Mouse (Mus musculus) kidney, embryonic 15.5 days (tissue): ENCODE data around the gene Vps8. TPM values are rescaled to one million over a fixed set of nuclear protein-coding genes. Genes with fewer than 3 reads are reported as not detected.

Experiments used
- ATAC-seq: fragments of 200-750 bp; cut with Nextera tagmentation; replicated peaks from 2 replicates; pipeline ENCODE4 v1.8.0; 2017; ENCODE audit warnings: moderate TSS enrichment; ENCODE audit not compliant: low FRiP score
- H3K27ac ChIP-seq: fragments of 300-500 bp; sonication (generic); 2 replicates; pipeline ENCODE4 v1.5.1; 2015; ENCODE audit warnings: mild to moderate bottlenecking, inconsistent platforms
- H3K27me3 ChIP-seq: fragments of 300-500 bp; sonication (generic); 2 replicates; pipeline ENCODE4 v1.6.1; 2015; ENCODE audit warnings: inconsistent platforms
- H3K36me3 ChIP-seq: fragments of 300-500 bp; sonication (generic); 2 replicates; pipeline ENCODE4 v1.6.1; 2015; ENCODE audit warnings: inconsistent platforms
- H3K4me1 ChIP-seq: fragments of 300-500 bp; sonication (generic); 2 replicates; pipeline ENCODE4 v1.6.1; 2015; ENCODE audit warnings: inconsistent platforms
- H3K4me2 ChIP-seq: fragments of 300-500 bp; sonication (generic); 2 replicates; pipeline ENCODE4 v1.6.1; 2015; ENCODE audit warnings: moderate library complexity, mild to moderate bottlenecking, inconsistent platforms
- H3K4me3 ChIP-seq: fragments of 300-500 bp; sonication (generic); replicated peaks from 2 replicates; pipeline ENCODE4 v1.5.1; 2015; ENCODE audit warnings: mild to moderate bottlenecking, inconsistent platforms
- H3K9ac ChIP-seq: fragments of 300-500 bp; sonication (generic); 2 replicates; pipeline ENCODE4 v1.6.1; 2015; ENCODE audit warnings: mild to moderate bottlenecking, inconsistent platforms
- H3K9me3 ChIP-seq: fragments of 300-500 bp; sonication (generic); replicated peaks from 2 replicates; pipeline ENCODE4 v1.6.1; 2016; ENCODE audit warnings: inconsistent platforms
- WGBS: fragments of 180-500 bp; shearing (Covaris S2); methylation state at CpG from one replicate; pipeline ENCODE4 v1.1.7; 2015; ENCODE audit warnings: mixed read lengths; 5-methylcytosine and 5-hydroxymethylcytosine counted together
- polyA plus RNA-seq: library from polyadenylated mRNA; unstranded; fragments of >200 nt; fragmentation: Nextera tagmentation; extraction: Ambion mirVana; gene quantifications from 2 replicates; pipeline ENCODE4 v1.2.1, GENCODE M21; 2015

Gene Vps8
- polyA plus RNA-seq, 1 experiment from 2014 or later, result 15.5 TPM

DNA sequence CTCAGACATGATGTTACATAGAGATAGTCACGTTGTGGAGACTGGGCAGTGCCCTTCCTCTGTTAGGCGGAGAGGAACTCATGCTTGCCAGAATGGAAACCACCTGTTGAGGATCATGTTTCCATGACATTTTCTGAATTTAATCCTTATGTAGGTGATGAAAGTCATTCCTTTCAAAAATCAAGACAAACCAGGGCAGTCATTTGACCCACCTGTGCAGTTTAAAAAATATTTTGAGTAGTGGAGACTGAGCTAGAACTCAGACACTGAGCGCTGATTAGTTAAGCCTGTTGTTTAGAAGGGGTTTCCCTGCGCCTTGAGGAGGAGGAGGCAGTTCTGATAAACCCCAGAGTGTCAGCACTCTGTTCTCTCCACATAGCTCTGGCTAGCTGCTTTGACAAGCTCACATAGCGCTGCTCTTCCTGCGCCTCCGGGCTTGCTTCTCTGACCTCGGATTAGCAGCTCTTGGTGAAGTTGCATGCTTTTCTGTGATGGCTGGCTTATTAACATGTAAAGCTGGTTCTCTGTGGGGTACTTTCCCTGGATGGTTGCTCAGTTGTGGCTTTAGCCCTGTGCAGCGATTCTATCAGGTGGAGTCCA is 22.2 kb downstream of the Vps8 start:
- 47% methylated on average over 9 of the region's 9 CpGs for WGBS
- ATAC-seq, result no peak

DNA sequence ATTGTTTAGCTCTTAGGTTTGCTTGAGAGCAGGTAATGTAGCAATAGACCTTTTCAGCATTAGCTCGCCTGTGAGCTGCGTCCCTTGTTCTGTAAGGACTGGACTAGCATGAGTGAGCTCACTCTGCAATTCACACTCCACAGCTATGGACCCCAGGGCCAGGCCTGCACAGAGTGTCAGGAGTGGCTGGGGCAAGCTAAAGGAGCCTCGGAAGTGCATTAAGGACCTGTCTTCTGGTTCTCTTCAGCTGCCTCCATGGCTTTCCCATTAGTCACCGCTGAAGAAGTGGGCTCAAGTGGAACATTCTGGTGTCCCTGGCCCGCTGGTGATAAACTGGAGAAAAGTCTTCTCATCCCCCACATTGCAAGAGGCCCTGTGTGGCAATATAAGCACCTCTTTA is 24.5 kb downstream of the Vps8 start:
- no peak overlapping the region for H3K4me2 ChIP-seq
- H3K4me1 ChIP-seq, result peaks cover 23% of the 10 kb centered on the region
- H3K9me3 ChIP-seq, result no peaks in the 10 kb centered on the region
- no peak overlapping the region for H3K4me3 ChIP-seq
- ATAC-seq, result no peak
- 91% methylated on average over 5 of the region's 5 CpGs for WGBS
- peaks cover 14% of the 10 kb centered on the region for H3K36me3 ChIP-seq
- no peaks in the 10 kb centered on the region for H3K27me3 ChIP-seq
- no peak overlapping the region for H3K27ac ChIP-seq
- H3K9ac ChIP-seq, result no peak overlapping the region

More for the DNA sequence above, 22.2 kb downstream of the Vps8 start:
- Histone ChIP-seq H3K9me3 (no peaks in the 10 kb centered on the region), H3K4me3 (no peak overlapping the region), H3K36me3 (peaks cover 14% of the 10 kb centered on the region), H3K4me1 (peaks cover 21% of the 10 kb centered on the region), H3K27me3 (no peaks in the 10 kb centered on the region), H3K27ac (no peak overlapping the region), H3K4me2 (no peak overlapping the region), H3K9ac (no peak overlapping the region)

DNA sequence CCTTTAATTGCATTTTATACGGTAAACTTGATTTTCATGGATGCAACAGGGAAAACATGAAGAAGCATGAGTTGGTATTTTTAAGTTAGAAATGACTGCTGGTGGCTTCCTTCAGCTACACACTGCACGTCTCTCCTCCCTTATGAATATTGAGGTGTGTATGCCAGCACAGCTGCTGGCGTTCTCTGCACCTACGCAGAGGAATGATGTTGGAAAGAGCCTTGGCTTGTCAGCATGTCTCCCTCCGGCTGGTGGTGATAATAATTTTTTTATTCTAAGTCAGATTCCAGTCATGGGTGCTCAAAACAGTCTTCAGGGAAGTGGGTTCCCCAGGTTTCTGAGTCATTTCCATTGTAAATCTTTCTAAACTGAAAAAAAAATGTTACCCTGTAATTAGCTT is 25.5 kb downstream of the Vps8 start:
- WGBS, result 93% methylated on average over 5 of the region's 5 CpGs
- no peak overlapping the region for H3K9ac ChIP-seq
- H3K27me3 ChIP-seq, result no peaks in the 10 kb centered on the region
- peaks cover 5% of the 10 kb centered on the region; the same call in 1 of the 2 replicates for H3K36me3 ChIP-seq
- H3K4me2 ChIP-seq, result no peak overlapping the region
- no peaks in the 10 kb centered on the region for H3K9me3 ChIP-seq
- no peak overlapping the region for H3K27ac ChIP-seq
- peaks cover 18% of the 10 kb centered on the region for H3K4me1 ChIP-seq
- no peak for ATAC-seq
- no peak overlapping the region for H3K4me3 ChIP-seq

DNA sequence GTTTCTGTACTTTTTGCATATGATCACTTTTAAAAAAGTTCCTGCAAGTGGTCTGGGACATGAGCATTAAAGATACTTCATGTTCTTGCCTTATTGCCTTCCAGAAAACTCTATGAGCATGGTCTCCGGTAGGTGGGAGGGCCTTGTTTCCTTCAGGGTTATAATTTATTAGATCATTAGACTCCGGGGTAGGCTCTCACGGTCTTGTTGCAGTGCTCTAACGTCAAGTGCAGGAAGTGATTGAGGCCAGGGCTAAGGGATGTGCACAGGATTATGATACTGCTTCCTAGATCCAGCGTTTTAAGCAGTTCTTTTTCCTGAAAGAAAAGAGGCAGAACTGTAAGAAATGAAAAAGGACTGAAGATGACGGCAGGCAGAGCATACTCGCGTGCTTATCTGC is 27.0 kb downstream of the Vps8 start:
- no peak for ATAC-seq
- Histone ChIP-seq H3K36me3 (no peaks in the 10 kb centered on the region), H3K27me3 (no peaks in the 10 kb centered on the region), H3K27ac (0 out of 2 replicates have a peak overlapping the region, but pooled peaks have one; percentile 10), H3K4me1 (peaks cover 17% of the 10 kb centered on the region), H3K9ac (no peak overlapping the region), H3K9me3 (no peaks in the 10 kb centered on the region), H3K4me2 (peak overlapping the region; percentile 29; the same call in 1 of the 2 replicates), H3K4me3 (no peak overlapping the region)
- WGBS, result 23% methylated on average over 8 of the region's 8 CpGs

DNA sequence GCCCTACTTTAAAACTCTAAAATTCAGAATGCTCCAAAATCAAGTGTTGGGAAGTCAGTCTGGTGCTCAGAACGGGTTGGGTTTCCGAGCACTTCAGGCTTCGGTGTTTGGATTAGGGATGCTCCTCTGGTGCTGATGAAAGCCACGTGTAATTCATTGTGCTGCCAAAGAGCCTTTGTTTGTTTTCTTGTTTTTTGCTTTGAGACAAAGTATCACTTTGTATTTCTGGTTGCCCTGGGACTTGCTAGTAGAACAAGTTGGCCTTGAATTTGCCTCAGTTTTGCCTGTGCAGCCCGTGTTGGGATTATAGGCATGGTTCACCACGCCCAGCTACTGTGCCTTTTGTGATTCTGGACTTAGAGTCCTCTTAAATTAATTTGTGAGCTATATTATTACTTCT is 29.7 kb downstream of the Vps8 start:
- WGBS, result 78% methylated on average over 6 of the region's 6 CpGs
- Histone ChIP-seq H3K4me2 (no peak overlapping the region), H3K9ac (no peak overlapping the region), H3K27ac (no peak overlapping the region), H3K27me3 (no peaks in the 10 kb centered on the region), H3K36me3 (peaks cover 20% of the 10 kb centered on the region), H3K4me1 (peaks cover 11% of the 10 kb centered on the region), H3K4me3 (no peak overlapping the region), H3K9me3 (no peaks in the 10 kb centered on the region)
- ATAC-seq, result no peak

DNA sequence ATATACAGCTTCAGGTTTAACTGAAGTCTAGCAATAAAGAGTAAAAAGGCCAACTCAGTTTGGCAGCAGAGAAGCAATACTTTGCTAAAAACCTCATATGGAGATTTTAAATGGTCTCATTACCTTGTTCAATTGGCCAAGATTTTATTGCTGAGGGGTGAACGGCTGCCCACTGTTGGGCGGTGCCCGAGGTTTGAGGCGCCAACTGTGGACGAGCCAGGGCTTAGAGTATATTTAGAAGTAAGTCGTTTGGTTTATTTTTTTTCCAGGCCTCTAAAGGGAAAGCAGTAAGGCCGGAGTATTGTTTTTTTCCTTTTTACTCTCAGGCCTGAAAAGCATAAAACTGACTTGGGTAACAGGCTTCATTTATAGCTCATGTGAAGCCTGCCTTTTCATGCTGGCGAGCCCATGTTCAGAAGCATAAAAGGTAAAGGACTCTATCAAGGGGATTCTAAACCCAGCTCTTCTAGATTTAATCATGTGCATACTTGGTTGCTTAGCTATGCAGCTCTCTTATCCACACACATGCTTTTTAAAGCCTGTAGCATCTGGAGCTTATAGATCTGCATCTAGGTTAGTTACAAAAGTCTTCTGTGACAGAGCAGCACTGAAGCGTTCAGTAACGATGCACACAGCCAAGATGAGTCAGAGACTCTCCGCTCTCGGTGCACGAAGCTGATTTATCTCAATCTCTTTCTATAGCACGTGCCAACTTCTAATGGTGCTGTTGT is 34.9 kb downstream of the Vps8 start:
- ATAC-seq, result no peak
- WGBS, result 75% methylated on average over 14 of the region's 14 CpGs

DNA sequence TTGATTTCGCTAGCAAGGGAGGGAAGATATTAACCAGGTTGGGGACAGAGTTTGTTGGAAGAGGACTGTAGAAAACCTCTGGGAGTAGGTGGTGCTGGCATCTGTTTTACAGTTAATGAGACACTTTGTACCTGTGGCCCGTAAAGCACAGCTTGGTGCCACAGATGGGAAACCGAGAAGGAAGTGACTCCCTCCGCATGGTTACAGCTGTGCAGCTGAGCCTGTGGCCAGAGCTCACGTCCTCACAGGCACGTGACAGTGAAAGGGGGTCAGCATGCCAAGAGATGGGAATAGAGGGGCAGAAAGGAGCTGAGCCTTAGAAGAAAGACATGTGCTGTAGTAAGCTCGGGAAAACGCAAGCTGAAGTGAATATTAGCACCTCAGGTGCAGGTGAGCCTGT is 43.0 kb downstream of the Vps8 start:
- Histone ChIP-seq H3K9me3 (no peaks in the 10 kb centered on the region), H3K36me3 (peaks cover 27% of the 10 kb centered on the region), H3K4me1 (no peaks in the 10 kb centered on the region), H3K27me3 (no peaks in the 10 kb centered on the region), H3K4me2 (no peak overlapping the region), H3K27ac (no peak overlapping the region), H3K9ac (no peak overlapping the region), H3K4me3 (no peak overlapping the region)
- 65% methylated on average over 8 of the region's 8 CpGs for WGBS
- no peak for ATAC-seq

More for the DNA sequence above, 34.9 kb downstream of the Vps8 start:
- no peak overlapping the region for H3K4me2 ChIP-seq
- H3K4me3 ChIP-seq, result no peak overlapping the region
- no peaks in the 10 kb centered on the region for H3K9me3 ChIP-seq
- peaks cover 44% of the 10 kb centered on the region for H3K36me3 ChIP-seq
- no peak overlapping the region for H3K9ac ChIP-seq
- H3K27ac ChIP-seq, result 0 out of 2 replicates have a peak overlapping the region, but pooled peaks have one; percentile 27
- no peaks in the 10 kb centered on the region for H3K27me3 ChIP-seq
- no peaks in the 10 kb centered on the region for H3K4me1 ChIP-seq

DNA sequence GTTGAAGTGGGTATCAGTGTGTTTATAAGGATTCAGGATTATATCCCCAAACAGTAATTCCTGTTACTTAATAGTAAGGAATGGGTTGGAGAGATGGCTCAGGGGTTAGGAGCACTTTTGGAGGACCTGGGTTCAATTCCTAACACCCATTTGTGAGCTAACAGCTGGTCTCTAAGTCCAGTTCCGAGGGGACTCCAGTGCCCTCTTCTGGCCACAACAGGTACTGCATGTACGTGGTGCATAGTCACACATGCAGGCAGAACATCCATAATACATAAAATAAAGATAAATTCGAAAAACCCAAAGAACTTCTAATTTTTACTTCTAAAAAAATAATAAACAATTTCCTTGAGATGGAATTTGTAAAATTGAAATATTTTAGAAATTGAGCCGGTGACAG is 47.5 kb downstream of the Vps8 start:
- Histone ChIP-seq H3K4me3 (no peak overlapping the region), H3K4me1 (no peaks in the 10 kb centered on the region), H3K9ac (no peak overlapping the region), H3K27me3 (no peaks in the 10 kb centered on the region), H3K36me3 (peaks cover 36% of the 10 kb centered on the region), H3K27ac (no peak overlapping the region), H3K9me3 (no peaks in the 10 kb centered on the region), H3K4me2 (no peak overlapping the region)
- ATAC-seq, result no peak
- WGBS, result 91% methylated on average over 4 of the region's 4 CpGs

DNA sequence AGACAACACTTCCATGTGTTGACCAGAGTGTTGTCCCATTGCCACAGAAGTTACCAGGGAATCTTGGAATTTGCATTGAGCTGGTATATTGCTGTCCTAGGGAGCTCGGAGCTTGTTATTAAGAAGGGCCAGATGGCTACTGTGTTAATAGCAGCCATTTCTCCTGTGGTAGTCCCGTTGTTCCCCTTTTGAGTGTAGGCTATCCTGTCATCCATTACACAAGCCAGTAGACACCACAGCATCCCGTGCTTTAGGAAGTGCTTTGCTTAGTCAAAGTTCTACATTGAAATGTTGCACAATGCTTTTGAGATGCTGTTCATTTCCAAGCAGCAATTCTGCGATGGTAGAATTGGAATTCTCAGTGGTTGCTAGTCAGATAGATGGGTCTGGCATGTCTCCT is 54.2 kb downstream of the Vps8 start:
- H3K4me2 ChIP-seq, result no peak overlapping the region
- no peak overlapping the region for H3K9ac ChIP-seq
- H3K9me3 ChIP-seq, result no peaks in the 10 kb centered on the region
- H3K36me3 ChIP-seq, result peaks cover 20% of the 10 kb centered on the region
- no peak overlapping the region for H3K4me3 ChIP-seq
- H3K27me3 ChIP-seq, result no peaks in the 10 kb centered on the region
- ATAC-seq, result no peak
- H3K27ac ChIP-seq, result no peak overlapping the region
- no peaks in the 10 kb centered on the region for H3K4me1 ChIP-seq
- WGBS, result 83% methylated on average over 4 of the region's 4 CpGs

DNA sequence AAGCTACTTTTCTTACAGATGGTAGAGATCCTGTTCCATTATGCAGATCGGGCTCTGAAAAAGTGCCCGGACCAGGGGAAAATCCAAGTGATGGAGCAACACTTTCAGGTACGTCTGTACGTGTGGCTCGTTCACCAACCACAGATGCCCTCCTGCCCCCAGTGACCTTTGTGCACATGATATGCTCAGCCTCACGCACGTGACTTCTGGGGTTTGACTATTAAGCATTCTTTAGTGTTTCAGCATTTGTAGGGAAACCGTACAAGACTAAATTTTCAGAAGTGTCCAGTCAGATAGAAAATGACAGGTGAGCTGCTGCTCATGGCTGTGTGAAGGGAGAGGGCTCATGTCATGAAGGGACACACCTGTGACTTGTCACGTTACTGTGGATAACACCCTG is 55.5 kb downstream of the Vps8 start:
- Histone ChIP-seq H3K9me3 (no peaks in the 10 kb centered on the region), H3K9ac (no peak overlapping the region), H3K27me3 (no peaks in the 10 kb centered on the region), H3K4me1 (no peaks in the 10 kb centered on the region), H3K27ac (no peak overlapping the region), H3K36me3 (peaks cover 16% of the 10 kb centered on the region), H3K4me3 (no peak overlapping the region), H3K4me2 (no peak overlapping the region)
- no peak for ATAC-seq
- 74% methylated on average over 9 of the region's 9 CpGs for WGBS

DNA sequence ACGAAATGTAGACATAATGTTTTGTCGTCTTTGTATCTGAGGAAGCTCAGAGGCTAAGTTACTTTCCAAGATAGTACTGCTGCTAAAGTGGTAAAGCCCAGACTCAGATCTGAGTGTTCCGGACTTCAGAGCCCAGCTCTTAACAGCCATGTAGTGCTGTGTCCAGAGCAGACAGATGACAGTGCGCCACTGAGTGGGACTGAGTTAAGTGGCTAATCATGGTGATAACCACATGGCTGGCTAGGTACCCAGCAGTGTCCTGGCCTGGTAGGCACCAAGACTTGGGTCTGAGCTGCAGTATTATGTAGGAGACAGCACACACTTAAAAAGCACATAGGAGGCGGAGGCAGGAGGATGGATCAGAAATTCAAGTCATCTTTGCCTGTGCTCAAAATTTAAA is 60.9 kb downstream of the Vps8 start:
- Histone ChIP-seq H3K4me3 (no peak overlapping the region), H3K27me3 (no peaks in the 10 kb centered on the region), H3K9me3 (no peaks in the 10 kb centered on the region), H3K4me1 (no peaks in the 10 kb centered on the region), H3K4me2 (no peak overlapping the region), H3K9ac (no peak overlapping the region), H3K36me3 (no peaks in the 10 kb centered on the region), H3K27ac (no peak overlapping the region)
- no peak for ATAC-seq
- WGBS, result 93% methylated on average over 5 of the region's 5 CpGs

DNA sequence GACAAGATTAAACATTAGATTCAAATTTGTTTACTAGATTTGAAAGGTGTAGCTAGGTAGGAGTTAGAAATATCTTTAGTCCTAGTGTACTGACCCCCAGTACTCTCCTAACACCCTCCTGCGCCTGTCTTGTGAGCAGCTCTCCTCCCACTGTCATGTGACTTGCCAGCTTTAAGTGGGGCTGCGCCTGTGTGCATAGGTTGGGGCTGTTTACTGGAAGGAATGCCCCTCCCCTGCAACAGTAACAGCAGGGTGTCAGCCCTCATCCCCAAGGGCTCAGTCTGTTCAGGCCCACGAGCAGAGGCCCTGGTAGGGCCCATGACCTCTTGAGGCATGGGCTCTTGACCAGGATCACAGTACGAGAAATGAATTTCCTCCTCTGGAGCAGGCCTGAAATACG is 62.8 kb downstream of the Vps8 start:
- Histone ChIP-seq H3K9me3 (no peaks in the 10 kb centered on the region), H3K36me3 (no peaks in the 10 kb centered on the region), H3K9ac (no peak overlapping the region), H3K4me3 (no peak overlapping the region), H3K4me2 (no peak overlapping the region), H3K27ac (no peak overlapping the region), H3K27me3 (no peaks in the 10 kb centered on the region), H3K4me1 (no peaks in the 10 kb centered on the region)
- 47% methylated on average over 5 of the region's 5 CpGs for WGBS
- ATAC-seq, result no peak
